Mouse (Mus musculus): ENCODE data around the gene Cyth1.

The Cyth1 gene

GRCm38 (mm10) chr11:118254159-118254951 is 6.0 kb upstream of the Cyth1 start:
- in situ Hi-C loops (cut with MboI), result no loop called here

GRCm38 (mm10) chr11:118253447-118254158 is 5.2 kb upstream of the Cyth1 start:
- in situ Hi-C loops (cut with MboI), result no loop called here

GRCm38 (mm10) chr11:118249012-118249383 is 606 bp upstream of the Cyth1 start:
- in situ Hi-C loops (cut with MboI), result no loop called here

- in situ Hi-C loops (cut with MboI), result no loop called here
Measured at GRCm38 (mm10) chr11:118247359-118248095, 865 bp downstream of the Cyth1 start.

- in situ Hi-C loops (cut with MboI), result no loop called here
Measured at GRCm38 (mm10) chr11:118246724-118247123, 1.7 kb downstream of the Cyth1 start.

GRCm38 (mm10) chr11:118245130-118245529 is 3.3 kb downstream of the Cyth1 start:
- in situ Hi-C loops (cut with MboI), result no loop called here

- in situ Hi-C loops (cut with MboI), result no loop called here
Measured at GRCm38 (mm10) chr11:118243627-118244261, 4.6 kb downstream of the Cyth1 start.

- in situ Hi-C loops (cut with MboI), result no loop called here
Measured at GRCm38 (mm10) chr11:118242506-118242905, 5.9 kb downstream of the Cyth1 start.

GRCm38 (mm10) chr11:118240388-118240787 is 8.0 kb downstream of the Cyth1 start:
- in situ Hi-C loops (cut with MboI), result no loop called here

- in situ Hi-C loops (cut with MboI), result no loop called here
Measured at GRCm38 (mm10) chr11:118239281-118240198, 8.9 kb downstream of the Cyth1 start.

- in situ Hi-C loops (cut with MboI), result no loop called here
Measured at GRCm38 (mm10) chr11:118236520-118237190, 11.7 kb downstream of the Cyth1 start.

GRCm38 (mm10) chr11:118234929-118235328 is 13.5 kb downstream of the Cyth1 start:
- in situ Hi-C loops (cut with MboI), result no loop called here

- in situ Hi-C loops (cut with MboI), result no loop called here
Measured at GRCm38 (mm10) chr11:118234500-118234899, 13.9 kb downstream of the Cyth1 start.

- in situ Hi-C loops (cut with MboI), result no loop called here
Measured at GRCm38 (mm10) chr11:118233924-118234323, 14.5 kb downstream of the Cyth1 start.

- in situ Hi-C loops (cut with MboI), result no loop called here
Measured at GRCm38 (mm10) chr11:118232314-118232831, 16.0 kb downstream of the Cyth1 start.

- in situ Hi-C loops (cut with MboI), result no loop called here
Measured at GRCm38 (mm10) chr11:118229941-118230340, 18.5 kb downstream of the Cyth1 start.

- in situ Hi-C loops (cut with MboI), result no loop called here
Measured at GRCm38 (mm10) chr11:118227650-118228049, 20.7 kb downstream of the Cyth1 start.

- in situ Hi-C loops (cut with MboI), result no loop called here
Measured at GRCm38 (mm10) chr11:118226850-118227249, 21.5 kb downstream of the Cyth1 start.

GRCm38 (mm10) chr11:118225862-118226261 is 22.5 kb downstream of the Cyth1 start:
- in situ Hi-C loops (cut with MboI), result no loop called here
